Mouse (Mus musculus): Measurements from ENCODE around the gene Mybpc1. TPM values are rescaled to one million over a fixed set of nuclear protein-coding genes. Genes with fewer than 3 reads are reported as not detected.
A peak's percentile ranks its signal among the peaks of the same experiment; 100 is the strongest.

The Mybpc1 gene
- polyA plus RNA-seq, 1 experiment: 0.26 TPM

DNA sequence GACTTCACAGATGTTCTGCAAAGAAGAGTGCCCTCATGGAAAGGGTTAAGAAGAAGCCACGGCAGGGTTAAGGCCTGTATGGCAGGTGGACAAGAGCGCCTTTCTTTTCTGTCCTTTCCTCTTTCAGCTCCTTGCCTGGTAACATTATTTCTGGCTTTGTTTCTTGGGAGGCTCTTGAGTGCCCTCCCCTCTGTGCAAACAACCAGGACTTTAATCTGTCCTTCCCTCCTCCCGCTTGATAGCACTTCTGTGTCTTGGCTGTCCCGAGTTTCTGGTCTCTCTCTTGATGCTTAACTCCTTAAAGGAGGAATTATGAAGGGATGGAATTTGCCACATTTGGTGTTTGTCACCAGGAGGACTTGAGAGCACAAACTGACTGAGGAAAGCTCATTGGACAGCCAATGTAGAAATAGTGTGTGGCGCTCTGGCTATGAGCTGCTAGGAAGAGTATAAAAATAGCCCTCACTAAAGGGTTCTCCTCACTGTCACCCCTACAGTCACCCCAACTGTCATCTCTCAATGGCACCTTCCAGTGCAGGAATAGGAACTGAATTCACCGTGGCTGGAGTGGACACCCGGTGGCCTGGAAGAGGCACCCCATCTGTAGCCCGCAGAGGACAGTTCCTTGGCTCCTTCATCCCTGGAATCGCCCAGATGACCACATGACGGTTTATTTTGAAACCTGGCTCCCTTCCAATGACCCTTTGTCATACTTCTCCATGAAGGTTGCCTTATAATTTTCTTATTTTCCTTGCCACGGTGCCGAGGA is 94.3 kb downstream of the Mybpc1 start:
- Histone ChIP-seq H3K4me3 (ENCODE audit: control insufficient read depth, insufficient read depth, low read length) (no peak overlapping the region), H3K27ac (ENCODE audit: control insufficient read depth, insufficient read depth, low read length) (no peak overlapping the region), H3K4me1 (replicated peaks; ENCODE audit: control insufficient read depth, insufficient read depth, low read length) (no peaks in the 10 kb centered on the region), H3K27me3 (ENCODE audit: control insufficient read depth, insufficient read depth, low read length) (no peaks in the 10 kb centered on the region), H3K36me3 (ENCODE audit: control insufficient read depth, insufficient read depth, low read length) (no peaks in the 10 kb centered on the region)
- no peak for DNase-seq
- TF ChIP-seq POLR2A (IDR thresholded peaks at IDR 0.05; ENCODE audit: control insufficient read depth, extremely low read depth, insufficient read depth, low read length, poor library complexity): no peak
- TF ChIP-seq CTCF (IDR thresholded peaks at IDR 0.05; ENCODE audit: borderline replicate concordance, control insufficient read depth, extremely low read depth, insufficient read depth, low read length, poor library complexity): no peak
- 88% methylated on average over 12 of the region's 12 CpGs for WGBS

DNA sequence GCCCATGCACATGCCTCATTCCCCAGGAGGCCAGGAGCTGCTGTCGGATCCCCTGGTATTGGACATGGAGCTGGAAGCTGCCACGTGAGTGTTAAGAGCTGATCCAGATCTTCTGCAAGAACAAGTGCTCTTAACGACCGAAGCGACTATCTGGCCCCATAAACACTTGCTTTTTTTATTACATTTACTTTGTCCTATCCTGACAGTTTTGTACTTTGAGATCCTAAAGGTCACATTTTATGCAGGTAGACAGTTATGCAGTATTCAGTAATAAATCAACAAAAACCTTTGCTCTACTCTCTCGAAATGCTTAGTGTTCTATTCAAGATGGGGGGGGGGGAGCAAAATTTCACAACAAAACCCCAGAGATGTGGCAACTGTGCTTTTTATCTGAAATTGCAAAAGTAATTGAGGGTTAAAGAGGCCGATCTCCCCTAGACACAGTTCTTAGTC is 97.2 kb downstream of the Mybpc1 start:
- no peak overlapping the region for H3K4me3 ChIP-seq (ENCODE audit: control insufficient read depth, insufficient read depth, low read length)
- WGBS: 96% methylated on average over 7 of the region's 7 CpGs
- peaks cover 5% of the 10 kb centered on the region for H3K4me1 ChIP-seq (replicated peaks; ENCODE audit: control insufficient read depth, insufficient read depth, low read length)
- no peak for TF ChIP-seq CTCF (IDR thresholded peaks at IDR 0.05; ENCODE audit: borderline replicate concordance, control insufficient read depth, extremely low read depth, insufficient read depth, low read length, poor library complexity)
- no peak for TF ChIP-seq POLR2A (IDR thresholded peaks at IDR 0.05; ENCODE audit: control insufficient read depth, extremely low read depth, insufficient read depth, low read length, poor library complexity)
- DNase-seq: no peak
- H3K36me3 ChIP-seq (ENCODE audit: control insufficient read depth, insufficient read depth, low read length): no peaks in the 10 kb centered on the region
- no peaks in the 10 kb centered on the region for H3K27me3 ChIP-seq (ENCODE audit: control insufficient read depth, insufficient read depth, low read length)
- no peak overlapping the region for H3K27ac ChIP-seq (ENCODE audit: control insufficient read depth, insufficient read depth, low read length)

DNA sequence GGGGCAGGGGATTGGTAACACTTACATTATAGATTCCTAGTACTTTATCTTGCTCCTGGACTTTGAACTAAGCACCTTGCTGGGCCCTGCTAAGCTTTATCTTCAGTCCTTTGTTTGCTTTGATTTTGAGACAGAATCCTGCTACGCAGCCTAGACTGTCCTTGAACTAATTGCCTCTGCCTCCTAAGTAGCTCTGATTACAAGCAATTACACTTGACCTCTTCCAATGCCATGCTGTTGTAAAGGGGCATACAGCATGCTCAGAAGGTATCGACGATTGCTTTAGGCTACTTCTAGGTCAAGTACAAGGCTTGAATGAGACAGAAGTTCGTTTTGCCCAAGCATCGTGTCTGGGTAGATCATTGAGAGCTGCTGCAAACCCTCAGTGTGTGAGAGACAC is 99.7 kb downstream of the Mybpc1 start:
- no peak overlapping the region for H3K4me3 ChIP-seq (ENCODE audit: control insufficient read depth, insufficient read depth, low read length)
- H3K36me3 ChIP-seq (ENCODE audit: control insufficient read depth, insufficient read depth, low read length): no peaks in the 10 kb centered on the region
- H3K4me1 ChIP-seq (replicated peaks; ENCODE audit: control insufficient read depth, insufficient read depth, low read length): peaks cover 5% of the 10 kb centered on the region
- TF ChIP-seq CTCF (IDR thresholded peaks at IDR 0.05; ENCODE audit: borderline replicate concordance, control insufficient read depth, extremely low read depth, insufficient read depth, low read length, poor library complexity) (no peak), POLR2A (IDR thresholded peaks at IDR 0.05; ENCODE audit: control insufficient read depth, extremely low read depth, insufficient read depth, low read length, poor library complexity) (no peak)
- DNase-seq: no peak
- H3K27me3 ChIP-seq (ENCODE audit: control insufficient read depth, insufficient read depth, low read length): no peaks in the 10 kb centered on the region
- WGBS: 98% methylated on average over 5 of the region's 5 CpGs
- no peak overlapping the region for H3K27ac ChIP-seq (ENCODE audit: control insufficient read depth, insufficient read depth, low read length)

DNA sequence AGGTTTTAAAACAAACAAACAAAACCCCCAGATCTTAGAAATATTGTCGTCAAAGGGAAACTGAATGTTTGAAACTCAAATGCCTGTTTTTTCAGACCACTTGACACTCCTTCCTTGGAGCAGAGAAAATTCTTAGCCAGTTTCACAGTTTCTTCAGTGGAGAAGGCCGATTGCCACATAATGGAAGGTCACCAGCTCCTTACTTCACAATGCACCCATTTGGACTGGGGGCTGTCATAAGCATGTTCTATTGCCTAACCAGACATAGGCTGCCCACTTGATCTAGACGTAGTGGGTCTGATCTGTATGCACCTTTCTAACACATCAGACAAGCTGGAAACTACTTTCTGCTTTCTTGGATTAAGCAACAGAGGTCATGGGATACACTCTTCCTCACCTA is 100.5 kb downstream of the Mybpc1 start:
- H3K4me3 ChIP-seq (ENCODE audit: control insufficient read depth, insufficient read depth, low read length): no peak overlapping the region

DNA sequence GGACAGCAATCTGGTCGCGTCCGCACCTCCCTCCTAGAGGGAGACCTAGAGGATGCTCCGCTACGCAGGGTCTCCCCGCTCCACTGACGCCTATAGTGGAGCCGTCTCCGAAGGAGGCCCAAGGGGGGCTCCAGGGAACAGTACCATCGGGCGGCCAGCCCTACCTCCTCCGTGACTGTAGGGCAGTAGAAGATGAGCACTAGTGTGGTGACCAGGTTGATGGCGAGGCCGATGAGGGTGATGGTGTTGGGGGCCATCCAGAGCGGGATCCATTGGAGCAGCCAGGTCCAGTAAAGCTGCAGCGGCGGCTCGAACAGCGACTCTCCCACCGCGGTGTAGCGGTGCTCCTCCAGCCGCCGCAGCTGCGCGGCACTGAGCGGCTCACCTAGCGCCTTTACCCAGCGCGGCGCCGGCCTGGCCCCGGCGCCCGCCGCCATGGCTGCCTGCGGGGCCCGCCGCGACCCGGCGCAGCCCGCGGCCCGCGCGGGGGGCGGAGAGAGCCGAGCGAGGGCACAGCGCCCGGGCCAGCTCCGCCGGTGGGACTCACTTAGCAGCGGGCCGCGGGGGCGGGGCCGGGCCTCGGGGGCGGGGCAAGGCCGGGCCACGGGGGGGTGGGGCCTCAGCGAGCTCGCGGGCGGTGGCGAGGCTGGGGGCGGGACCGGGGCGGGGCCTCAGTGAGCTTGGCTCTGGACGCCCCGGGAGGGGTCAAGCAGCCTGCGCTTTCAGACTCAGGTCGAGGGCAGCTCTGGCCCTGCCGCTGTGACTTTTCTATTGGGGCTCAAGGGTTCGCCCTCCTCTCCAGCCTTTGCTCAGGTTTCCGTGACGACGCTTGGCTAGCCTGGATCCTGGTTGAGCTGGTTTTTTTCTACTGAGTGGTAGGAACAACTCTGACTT is 101.3 kb downstream of the Mybpc1 start, which contains the start of gene Chpt1:
Gene Chpt1 (minus strand): TSS at position 653 of the 894 bp plus-strand sequence.
- H3K27me3 ChIP-seq (ENCODE audit: control insufficient read depth, insufficient read depth, low read length): no peaks in the 10 kb centered on the region
- peak within 1 kb of the TSS; percentile 56 for H3K4me3 ChIP-seq (ENCODE audit: control insufficient read depth, insufficient read depth, low read length)
- peak; percentile 59 for TF ChIP-seq POLR2A (IDR thresholded peaks at IDR 0.05; ENCODE audit: control insufficient read depth, extremely low read depth, insufficient read depth, low read length, poor library complexity)
- no peak for TF ChIP-seq CTCF (IDR thresholded peaks at IDR 0.05; ENCODE audit: borderline replicate concordance, control insufficient read depth, extremely low read depth, insufficient read depth, low read length, poor library complexity)
- peaks cover 5% of the 10 kb centered on the region for H3K4me1 ChIP-seq (replicated peaks; ENCODE audit: control insufficient read depth, insufficient read depth, low read length)
- peak; percentile 86 for DNase-seq
- H3K27ac ChIP-seq (ENCODE audit: control insufficient read depth, insufficient read depth, low read length): no peak within 1 kb of the TSS
- H3K36me3 ChIP-seq (ENCODE audit: control insufficient read depth, insufficient read depth, low read length): no peaks in the 10 kb centered on the region
- 1% methylated on average over 65 of the region's 80 CpGs for WGBS

More for the DNA sequence above, 100.5 kb downstream of the Mybpc1 start:
- H3K36me3 ChIP-seq (ENCODE audit: control insufficient read depth, insufficient read depth, low read length): no peaks in the 10 kb centered on the region
- no peaks in the 10 kb centered on the region for H3K27me3 ChIP-seq (ENCODE audit: control insufficient read depth, insufficient read depth, low read length)
- WGBS: 89% methylated on average over 3 of the region's 3 CpGs
- DNase-seq: no peak
- H3K27ac ChIP-seq (ENCODE audit: control insufficient read depth, insufficient read depth, low read length): no peak overlapping the region
- TF ChIP-seq CTCF (IDR thresholded peaks at IDR 0.05; ENCODE audit: borderline replicate concordance, control insufficient read depth, extremely low read depth, insufficient read depth, low read length, poor library complexity) (no peak), POLR2A (IDR thresholded peaks at IDR 0.05; ENCODE audit: control insufficient read depth, extremely low read depth, insufficient read depth, low read length, poor library complexity) (no peak)
- H3K4me1 ChIP-seq (replicated peaks; ENCODE audit: control insufficient read depth, insufficient read depth, low read length): peaks cover 5% of the 10 kb centered on the region

DNA sequence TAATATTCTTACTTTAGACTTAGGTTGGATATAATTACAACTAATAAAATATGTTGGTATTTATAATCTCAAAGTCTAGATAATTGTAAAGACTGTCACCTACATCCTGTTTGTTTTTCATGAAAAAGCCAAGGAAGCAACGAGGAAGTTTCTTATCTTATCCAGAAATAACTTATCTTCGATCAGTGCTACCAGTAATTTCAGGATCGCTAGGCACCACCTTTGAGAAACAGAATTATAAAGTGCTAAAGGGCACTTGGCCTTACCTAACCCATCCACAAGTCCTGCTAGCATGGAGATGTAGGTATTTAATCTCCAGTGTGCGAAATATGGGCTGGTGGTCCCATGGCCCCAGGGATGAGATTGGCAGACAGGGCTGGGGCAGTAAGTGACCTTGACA is 102.0 kb downstream of the Mybpc1 start:
- no peak for DNase-seq
- WGBS: 75% methylated on average over 4 of the region's 4 CpGs
- TF ChIP-seq CTCF (IDR thresholded peaks at IDR 0.05; ENCODE audit: borderline replicate concordance, control insufficient read depth, extremely low read depth, insufficient read depth, low read length, poor library complexity) (no peak), POLR2A (IDR thresholded peaks at IDR 0.05; ENCODE audit: control insufficient read depth, extremely low read depth, insufficient read depth, low read length, poor library complexity) (no peak)
- Histone ChIP-seq H3K27ac (ENCODE audit: control insufficient read depth, insufficient read depth, low read length) (no peak overlapping the region), H3K4me1 (replicated peaks; ENCODE audit: control insufficient read depth, insufficient read depth, low read length) (peaks cover 5% of the 10 kb centered on the region), H3K36me3 (ENCODE audit: control insufficient read depth, insufficient read depth, low read length) (no peaks in the 10 kb centered on the region), H3K27me3 (ENCODE audit: control insufficient read depth, insufficient read depth, low read length) (no peaks in the 10 kb centered on the region), H3K4me3 (ENCODE audit: control insufficient read depth, insufficient read depth, low read length) (peak overlapping the region; percentile 56)

All from thymus, adult 2 months (tissue).